Mouse (Mus musculus): ENCODE measurements around the gene Snip1. TPM values are rescaled to one million over a fixed set of nuclear protein-coding genes. Genes with fewer than 3 reads are reported as not detected.
A peak's percentile ranks its signal among the peaks of the same experiment; 100 is the strongest.

The Snip1 gene
- polyA plus RNA-seq, 1 experiment from 2014 or later = 18.5 TPM

GRCm38 (mm10) chr4:125057273-125057672, 9.2 kb upstream of the Snip1 start:
- H3K27ac ChIP-seq (ENCODE audit: low read length) = no peak overlapping the region
- H3K4me1 ChIP-seq (ENCODE audit: control insufficient read depth, insufficient read depth, low read length) = peaks cover 14% of the 10 kb centered on the region
- no peaks in the 10 kb centered on the region for H3K9me3 ChIP-seq (replicated peaks; ENCODE audit: control insufficient read depth, low read length)
- no peak overlapping the region for H3K4me3 ChIP-seq (ENCODE audit: low read length)
- 9% methylated on average over 3 of the region's 3 CpGs for WGBS
- H3K9ac ChIP-seq (ENCODE audit: low read length) = no peak overlapping the region
- no peak overlapping the region for H3K4me2 ChIP-seq (ENCODE audit: low read depth, low read length)
- no peak for ATAC-seq (replicated peaks; ENCODE audit: extremely low read depth, insufficient read depth, low FRiP score)
- H3K36me3 ChIP-seq (ENCODE audit: control insufficient read depth, insufficient read depth) = peaks cover 30% of the 10 kb centered on the region
- H3K27me3 ChIP-seq (ENCODE audit: control insufficient read depth, insufficient read depth, low read length) = no peaks in the 10 kb centered on the region

DNA sequence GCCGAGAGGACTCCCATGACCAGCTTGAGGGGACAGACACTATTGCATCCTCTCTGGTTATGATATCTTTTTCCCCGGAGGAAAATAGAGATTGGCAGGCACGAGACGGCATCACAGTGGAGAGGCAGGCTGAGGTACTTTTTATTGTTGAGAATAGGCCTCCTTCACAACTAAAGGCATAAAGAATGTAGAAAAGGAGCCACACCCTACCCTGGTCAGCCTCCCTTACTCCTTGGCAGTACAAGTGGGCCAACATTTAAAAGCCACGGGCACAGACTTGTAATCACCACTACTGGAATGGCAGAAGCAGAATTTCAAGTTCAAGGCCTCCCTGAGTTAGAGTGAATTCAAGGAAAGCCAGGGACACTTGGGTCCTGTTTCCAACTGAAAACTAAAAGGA, 8.4 kb upstream of the Snip1 start:
- Histone ChIP-seq H3K9me3 (replicated peaks; ENCODE audit: control insufficient read depth, low read length) (no peaks in the 10 kb centered on the region), H3K27me3 (ENCODE audit: control insufficient read depth, insufficient read depth, low read length) (no peaks in the 10 kb centered on the region), H3K27ac (ENCODE audit: low read length) (no peak overlapping the region), H3K36me3 (ENCODE audit: control insufficient read depth, insufficient read depth) (peaks cover 25% of the 10 kb centered on the region), H3K9ac (ENCODE audit: low read length) (no peak overlapping the region), H3K4me1 (ENCODE audit: control insufficient read depth, insufficient read depth, low read length) (peaks cover 14% of the 10 kb centered on the region), H3K4me2 (ENCODE audit: low read depth, low read length) (no peak overlapping the region), H3K4me3 (ENCODE audit: low read length) (no peak overlapping the region)
- ATAC-seq (replicated peaks; ENCODE audit: extremely low read depth, insufficient read depth, low FRiP score) = no peak
- 25% methylated on average over 5 of the region's 5 CpGs for WGBS

DNA sequence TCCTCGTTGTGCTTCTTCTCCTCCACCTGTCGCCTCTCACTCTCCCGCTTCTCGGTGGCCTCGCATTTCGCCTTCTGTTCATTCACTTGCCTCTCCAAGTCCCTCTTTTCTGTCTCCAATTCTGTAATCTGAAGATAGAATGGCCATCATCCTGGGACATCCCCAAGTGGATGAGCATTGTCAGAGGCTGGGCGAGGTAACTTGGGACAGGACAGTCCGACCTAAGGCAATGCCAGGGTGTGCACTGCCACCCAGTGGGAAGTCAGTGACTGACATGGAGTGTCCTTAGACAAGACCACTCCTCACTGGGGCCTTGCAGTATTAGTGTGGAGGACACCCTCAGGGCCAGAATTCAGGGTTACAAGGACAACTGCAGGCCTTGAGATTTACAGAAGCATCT, 7.4 kb upstream of the Snip1 start:
- WGBS = 4% methylated on average over 8 of the region's 8 CpGs
- H3K4me3 ChIP-seq (ENCODE audit: low read length) = 0 out of 2 replicates have a peak overlapping the region, but pooled peaks have one; percentile 11
- peak; percentile 49; the same call in 1 of the 2 replicates for ATAC-seq (replicated peaks; ENCODE audit: extremely low read depth, insufficient read depth, low FRiP score)

DNA sequence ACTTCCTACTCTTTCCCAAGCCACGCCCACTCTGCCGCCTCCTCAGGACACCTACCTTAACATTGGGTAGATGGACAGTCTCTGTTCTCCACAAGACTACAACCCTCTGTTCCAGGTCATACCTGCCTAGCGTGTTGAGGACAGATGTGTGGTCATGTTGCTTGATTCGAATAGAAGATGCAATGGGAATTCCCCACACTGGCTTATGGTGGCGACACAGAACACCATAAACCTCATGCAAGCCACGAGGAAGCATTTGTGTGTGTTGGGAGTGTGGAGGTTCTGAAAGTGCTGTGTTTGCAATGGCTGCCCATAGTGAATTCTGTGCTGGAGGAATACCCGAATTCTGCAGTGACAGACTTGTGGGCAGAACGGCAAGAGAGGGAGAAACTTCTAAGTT, 2.6 kb upstream of the Snip1 start:
- H3K4me1 ChIP-seq (ENCODE audit: control insufficient read depth, insufficient read depth, low read length) = peaks cover 9% of the 10 kb centered on the region
- H3K27ac ChIP-seq (ENCODE audit: low read length) = no peak overlapping the region
- H3K4me2 ChIP-seq (ENCODE audit: low read depth, low read length) = no peak overlapping the region
- H3K9ac ChIP-seq (ENCODE audit: low read length) = no peak overlapping the region
- no peaks in the 10 kb centered on the region for H3K27me3 ChIP-seq (ENCODE audit: control insufficient read depth, insufficient read depth, low read length)
- H3K36me3 ChIP-seq (ENCODE audit: control insufficient read depth, insufficient read depth) = no peaks in the 10 kb centered on the region
- 66% methylated on average over 8 of the region's 8 CpGs for WGBS
- no peak overlapping the region for H3K4me3 ChIP-seq (ENCODE audit: low read length)
- H3K9me3 ChIP-seq (replicated peaks; ENCODE audit: control insufficient read depth, low read length) = no peaks in the 10 kb centered on the region
- ATAC-seq (replicated peaks; ENCODE audit: extremely low read depth, insufficient read depth, low FRiP score) = no peak

More for the DNA sequence above, 7.4 kb upstream of the Snip1 start:
- no peaks in the 10 kb centered on the region for H3K27me3 ChIP-seq (ENCODE audit: control insufficient read depth, insufficient read depth, low read length)
- peaks cover 14% of the 10 kb centered on the region for H3K4me1 ChIP-seq (ENCODE audit: control insufficient read depth, insufficient read depth, low read length)
- no peak overlapping the region for H3K9ac ChIP-seq (ENCODE audit: low read length)
- no peak overlapping the region for H3K27ac ChIP-seq (ENCODE audit: low read length)
- H3K36me3 ChIP-seq (ENCODE audit: control insufficient read depth, insufficient read depth) = peaks cover 18% of the 10 kb centered on the region
- no peaks in the 10 kb centered on the region for H3K9me3 ChIP-seq (replicated peaks; ENCODE audit: control insufficient read depth, low read length)
- peak overlapping the region; percentile 53 for H3K4me2 ChIP-seq (ENCODE audit: low read depth, low read length)

DNA sequence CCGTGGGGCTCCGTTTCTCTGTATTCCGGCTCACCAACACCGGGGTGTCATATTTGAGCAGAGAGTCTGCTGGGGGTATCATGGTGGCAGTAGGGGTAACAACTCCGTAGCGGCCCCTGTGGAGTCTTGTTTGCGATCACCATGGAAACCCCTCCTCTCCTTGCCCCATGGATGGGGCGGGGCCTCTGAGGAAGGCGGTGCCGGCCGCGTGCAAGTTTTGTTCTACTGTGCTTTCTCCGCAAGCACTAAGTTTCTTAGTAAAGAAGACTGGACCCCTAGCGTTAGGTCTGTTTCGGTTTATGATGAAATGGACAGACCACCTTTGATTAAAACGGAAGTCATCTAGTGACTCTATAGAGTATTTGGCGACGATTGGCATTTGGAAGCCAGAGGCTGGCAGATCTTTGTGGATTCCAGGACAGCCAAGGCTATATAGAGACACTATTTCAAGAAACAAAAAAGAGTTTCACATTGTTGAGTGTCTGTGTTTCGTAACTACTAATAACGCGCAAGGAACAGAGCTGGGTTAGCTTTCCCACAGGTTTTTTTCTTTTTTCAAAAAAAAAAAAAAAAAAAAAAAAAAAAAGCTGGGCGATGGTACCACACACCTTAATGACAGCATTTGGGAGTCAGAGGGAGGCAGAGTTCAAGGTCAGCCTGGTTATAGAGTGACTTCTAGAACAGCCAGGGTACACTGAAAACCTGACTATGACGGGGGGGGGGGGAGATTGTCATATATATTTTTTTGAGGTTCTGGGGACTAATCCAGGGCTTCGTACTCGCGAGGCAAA, 760 bp upstream of the Snip1 start, which contains the start of gene Dnali1:
Gene Dnali1 (minus strand): TSS at position 187 of the 791 bp plus-strand sequence.
- Histone ChIP-seq H3K9ac (ENCODE audit: low read length) (peak within 1 kb of the TSS; percentile 96), H3K27me3 (ENCODE audit: control insufficient read depth, insufficient read depth, low read length) (no peaks in the 10 kb centered on the region), H3K4me1 (ENCODE audit: control insufficient read depth, insufficient read depth, low read length) (peaks cover 8% of the 10 kb centered on the region), H3K36me3 (ENCODE audit: control insufficient read depth, insufficient read depth) (peaks cover 8% of the 10 kb centered on the region), H3K27ac (ENCODE audit: low read length) (peak within 1 kb of the TSS; percentile 66), H3K4me2 (ENCODE audit: low read depth, low read length) (peak within 1 kb of the TSS; percentile 97), H3K9me3 (replicated peaks; ENCODE audit: control insufficient read depth, low read length) (no peaks in the 10 kb centered on the region), H3K4me3 (ENCODE audit: low read length) (peak within 1 kb of the TSS; percentile 94)
- peak; percentile 34 for ATAC-seq (replicated peaks; ENCODE audit: extremely low read depth, insufficient read depth, low FRiP score)
- WGBS = 4% methylated on average over 26 of the region's 26 CpGs

- ATAC-seq (replicated peaks; ENCODE audit: extremely low read depth, insufficient read depth, low FRiP score) = no peak
- H3K27me3 ChIP-seq (ENCODE audit: control insufficient read depth, insufficient read depth, low read length) = no peaks in the 10 kb centered on the region
- H3K4me1 ChIP-seq (ENCODE audit: control insufficient read depth, insufficient read depth, low read length) = no peaks in the 10 kb centered on the region
- H3K9ac ChIP-seq (ENCODE audit: low read length) = no peak overlapping the region
- H3K27ac ChIP-seq (ENCODE audit: low read length) = no peak overlapping the region
- 90% methylated on average over 2 of the region's 2 CpGs for WGBS
- no peak overlapping the region for H3K4me2 ChIP-seq (ENCODE audit: low read depth, low read length)
- H3K9me3 ChIP-seq (replicated peaks; ENCODE audit: control insufficient read depth, low read length) = no peaks in the 10 kb centered on the region; the same call in 1 of the 2 replicates
- peaks cover 13% of the 10 kb centered on the region for H3K36me3 ChIP-seq (ENCODE audit: control insufficient read depth, insufficient read depth)
- no peak overlapping the region for H3K4me3 ChIP-seq (ENCODE audit: low read length)
Observed at GRCm38 (mm10) chr4:125077700-125078099, 11.2 kb downstream of the Snip1 start.

DNA sequence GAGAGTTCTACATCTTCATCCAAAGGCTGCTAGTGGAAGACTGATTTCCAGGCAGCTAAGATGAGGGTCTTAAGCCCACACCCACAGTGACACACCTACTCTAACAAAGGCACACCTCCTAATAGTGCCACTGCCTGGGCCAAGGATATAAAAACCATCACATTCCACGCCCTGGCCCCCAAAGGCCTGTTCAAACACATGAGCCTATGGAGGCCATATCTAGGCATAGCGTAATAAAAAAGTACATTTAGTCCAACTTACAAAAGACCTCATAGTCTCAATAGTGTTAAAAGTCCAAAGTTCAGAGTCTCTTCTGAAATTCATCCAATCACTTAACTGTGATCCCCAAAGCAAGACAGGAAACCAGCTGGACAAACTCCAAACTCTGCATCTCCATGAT, 12.2 kb downstream of the Snip1 start:
- no peak overlapping the region for H3K4me2 ChIP-seq (ENCODE audit: low read depth, low read length)
- H3K9me3 ChIP-seq (replicated peaks; ENCODE audit: control insufficient read depth, low read length) = no peaks in the 10 kb centered on the region; the same call in 1 of the 2 replicates

GRCm38 (mm10) chr4:125084403-125085345, 18.2 kb downstream of the Snip1 start, which contains the start of gene Meaf6:
Gene Meaf6, plus strand, starts transcription at chr4:125085134.
- H3K27ac ChIP-seq (ENCODE audit: low read length) = peak within 1 kb of the TSS; percentile 98
- H3K9ac ChIP-seq (ENCODE audit: low read length) = peak within 1 kb of the TSS; percentile 89
- no peaks in the 10 kb centered on the region for H3K27me3 ChIP-seq (ENCODE audit: control insufficient read depth, insufficient read depth, low read length)
- ATAC-seq (replicated peaks; ENCODE audit: extremely low read depth, insufficient read depth, low FRiP score) = peak; percentile 86
- H3K4me3 ChIP-seq (ENCODE audit: low read length) = peak within 1 kb of the TSS; percentile 93
- peaks cover 14% of the 10 kb centered on the region for H3K4me1 ChIP-seq (ENCODE audit: control insufficient read depth, insufficient read depth, low read length)
- H3K36me3 ChIP-seq (ENCODE audit: control insufficient read depth, insufficient read depth) = peaks cover 15% of the 10 kb centered on the region
- H3K4me2 ChIP-seq (ENCODE audit: low read depth, low read length) = peak within 1 kb of the TSS; percentile 96
- H3K9me3 ChIP-seq (replicated peaks; ENCODE audit: control insufficient read depth, low read length) = no peaks in the 10 kb centered on the region; the same call in 1 of the 2 replicates
- WGBS = 1% methylated on average over 63 of the region's 63 CpGs

More for the DNA sequence above, 12.2 kb downstream of the Snip1 start:
- ATAC-seq (replicated peaks; ENCODE audit: extremely low read depth, insufficient read depth, low FRiP score) = no peak
- H3K9ac ChIP-seq (ENCODE audit: low read length) = no peak overlapping the region
- H3K27me3 ChIP-seq (ENCODE audit: control insufficient read depth, insufficient read depth, low read length) = no peaks in the 10 kb centered on the region
- H3K27ac ChIP-seq (ENCODE audit: low read length) = no peak overlapping the region
- no peaks in the 10 kb centered on the region for H3K4me1 ChIP-seq (ENCODE audit: control insufficient read depth, insufficient read depth, low read length)
- 94% methylated on average over 2 of the region's 2 CpGs for WGBS
- peaks cover 10% of the 10 kb centered on the region; the same call in 1 of the 2 replicates for H3K36me3 ChIP-seq (ENCODE audit: control insufficient read depth, insufficient read depth)
- no peak overlapping the region for H3K4me3 ChIP-seq (ENCODE audit: low read length)

Data from heart, embryonic 16.5 days (tissue).